Mouse (Mus musculus): ENCODE results near the gene Klhl29.

GRCm38 (mm10) chr12:5277028-5277427 is 98.5 kb downstream of the Klhl29 start:
- no peak for TF ChIP-seq CTCF (conservative IDR thresholded peaks at IDR 0.05; ENCODE audit: low read length)
- TF ChIP-seq NANOG (IDR thresholded peaks at IDR 0.05; ENCODE audit: borderline replicate concordance, low read length), result no peak

All from E14TG2a.4 (cell line).